Mouse (Mus musculus): Measurements from ENCODE around the gene Slc24a3. TPM values are rescaled to one million over a fixed set of nuclear protein-coding genes. Genes with fewer than 3 reads are reported as not detected.

Slc24a3 gene
- polyA plus RNA-seq, 1 experiment, result not detected

GRCm38 (mm10) chr2:145324477-145324876 is 156.9 kb downstream of the Slc24a3 start:
- no peak overlapping the region for H3K4me3 ChIP-seq (ENCODE audit: insufficient read depth, low read depth, low read length)

GRCm38 (mm10) chr2:145325852-145326251 is 158.3 kb downstream of the Slc24a3 start:
- Histone ChIP-seq H3K27ac (ENCODE audit: insufficient read depth, low read depth, low read length) (no peak overlapping the region), H3K4me3 (ENCODE audit: insufficient read depth, low read depth, low read length) (no peak overlapping the region), H3K4me1 (ENCODE audit: control insufficient read depth, insufficient read depth, low read length) (no peaks in the 10 kb centered on the region)
- TF ChIP-seq POLR2A (IDR thresholded peaks at IDR 0.05; ENCODE audit: insufficient read depth, low read depth, low read length), result no peak
- no peak for TF ChIP-seq CTCF (IDR thresholded peaks at IDR 0.05; ENCODE audit: insufficient read depth, low read depth, low read length)
- 67% methylated on average over 4 of the region's 4 CpGs for WGBS

More at GRCm38 (mm10) chr2:145324477-145324876, 156.9 kb downstream of the Slc24a3 start:
- 89% methylated on average over 3 of the region's 3 CpGs for WGBS
- H3K27ac ChIP-seq (ENCODE audit: insufficient read depth, low read depth, low read length), result no peak overlapping the region
- H3K4me1 ChIP-seq (ENCODE audit: control insufficient read depth, insufficient read depth, low read length), result no peaks in the 10 kb centered on the region
- TF ChIP-seq CTCF (IDR thresholded peaks at IDR 0.05; ENCODE audit: insufficient read depth, low read depth, low read length), result no peak

- TF ChIP-seq POLR2A (IDR thresholded peaks at IDR 0.05; ENCODE audit: insufficient read depth, low read depth, low read length) (no peak), CTCF (IDR thresholded peaks at IDR 0.05; ENCODE audit: insufficient read depth, low read depth, low read length) (no peak)
- WGBS, result 91% methylated on average over 2 of the region's 2 CpGs
- Histone ChIP-seq H3K27ac (ENCODE audit: insufficient read depth, low read depth, low read length) (no peak overlapping the region), H3K4me1 (ENCODE audit: control insufficient read depth, insufficient read depth, low read length) (no peaks in the 10 kb centered on the region), H3K4me3 (ENCODE audit: insufficient read depth, low read depth, low read length) (no peak overlapping the region)
These were observed 159.0 kb downstream of the Slc24a3 start for GRCm38 (mm10) chr2:145326544-145326943.

- Histone ChIP-seq H3K4me3 (ENCODE audit: insufficient read depth, low read depth, low read length) (no peak overlapping the region), H3K27ac (ENCODE audit: insufficient read depth, low read depth, low read length) (no peak overlapping the region), H3K4me1 (ENCODE audit: control insufficient read depth, insufficient read depth, low read length) (no peaks in the 10 kb centered on the region)
- 59% methylated on average over 8 of the region's 8 CpGs for WGBS
- TF ChIP-seq POLR2A (IDR thresholded peaks at IDR 0.05; ENCODE audit: insufficient read depth, low read depth, low read length) (no peak), CTCF (IDR thresholded peaks at IDR 0.05; ENCODE audit: insufficient read depth, low read depth, low read length) (no peak)
These were observed 162.2 kb downstream of the Slc24a3 start for GRCm38 (mm10) chr2:145329756-145330155.

- no peak overlapping the region for H3K4me3 ChIP-seq (ENCODE audit: insufficient read depth, low read depth, low read length)
- no peak overlapping the region for H3K27ac ChIP-seq (ENCODE audit: insufficient read depth, low read depth, low read length)
- no peak for TF ChIP-seq CTCF (IDR thresholded peaks at IDR 0.05; ENCODE audit: insufficient read depth, low read depth, low read length)
- no peak for TF ChIP-seq POLR2A (IDR thresholded peaks at IDR 0.05; ENCODE audit: insufficient read depth, low read depth, low read length)
- H3K4me1 ChIP-seq (ENCODE audit: control insufficient read depth, insufficient read depth, low read length), result no peaks in the 10 kb centered on the region
- 86% methylated on average over 1 of the region's 1 CpGs for WGBS
These were observed 164.0 kb downstream of the Slc24a3 start for GRCm38 (mm10) chr2:145331525-145331924.

- no peaks in the 10 kb centered on the region for H3K4me1 ChIP-seq (ENCODE audit: control insufficient read depth, insufficient read depth, low read length)
- H3K4me3 ChIP-seq (ENCODE audit: insufficient read depth, low read depth, low read length), result no peak overlapping the region
- TF ChIP-seq POLR2A (IDR thresholded peaks at IDR 0.05; ENCODE audit: insufficient read depth, low read depth, low read length), result no peak
- no peak for TF ChIP-seq CTCF (IDR thresholded peaks at IDR 0.05; ENCODE audit: insufficient read depth, low read depth, low read length)
- H3K27ac ChIP-seq (ENCODE audit: insufficient read depth, low read depth, low read length), result no peak overlapping the region
These were observed 165.9 kb downstream of the Slc24a3 start for GRCm38 (mm10) chr2:145333466-145333865.

GRCm38 (mm10) chr2:145336406-145336805 is 168.9 kb downstream of the Slc24a3 start:
- TF ChIP-seq CTCF (IDR thresholded peaks at IDR 0.05; ENCODE audit: insufficient read depth, low read depth, low read length) (no peak), POLR2A (IDR thresholded peaks at IDR 0.05; ENCODE audit: insufficient read depth, low read depth, low read length) (no peak)
- H3K4me3 ChIP-seq (ENCODE audit: insufficient read depth, low read depth, low read length), result no peak overlapping the region
- no peaks in the 10 kb centered on the region for H3K4me1 ChIP-seq (ENCODE audit: control insufficient read depth, insufficient read depth, low read length)
- H3K27ac ChIP-seq (ENCODE audit: insufficient read depth, low read depth, low read length), result no peak overlapping the region

GRCm38 (mm10) chr2:145340816-145341215 is 173.3 kb downstream of the Slc24a3 start:
- no peak overlapping the region for H3K4me3 ChIP-seq (ENCODE audit: insufficient read depth, low read depth, low read length)
- no peak for TF ChIP-seq POLR2A (IDR thresholded peaks at IDR 0.05; ENCODE audit: insufficient read depth, low read depth, low read length)
- TF ChIP-seq CTCF (IDR thresholded peaks at IDR 0.05; ENCODE audit: insufficient read depth, low read depth, low read length), result no peak
- H3K27ac ChIP-seq (ENCODE audit: insufficient read depth, low read depth, low read length), result no peak overlapping the region
- no peaks in the 10 kb centered on the region for H3K4me1 ChIP-seq (ENCODE audit: control insufficient read depth, insufficient read depth, low read length)
- WGBS, result 80% methylated on average over 2 of the region's 2 CpGs

GRCm38 (mm10) chr2:145342956-145343355 is 175.4 kb downstream of the Slc24a3 start:
- no peak for TF ChIP-seq CTCF (IDR thresholded peaks at IDR 0.05; ENCODE audit: insufficient read depth, low read depth, low read length)
- TF ChIP-seq POLR2A (IDR thresholded peaks at IDR 0.05; ENCODE audit: insufficient read depth, low read depth, low read length), result no peak
- WGBS, result 63% methylated on average over 4 of the region's 4 CpGs
- Histone ChIP-seq H3K4me1 (ENCODE audit: control insufficient read depth, insufficient read depth, low read length) (no peaks in the 10 kb centered on the region), H3K4me3 (ENCODE audit: insufficient read depth, low read depth, low read length) (no peak overlapping the region), H3K27ac (ENCODE audit: insufficient read depth, low read depth, low read length) (no peak overlapping the region)

GRCm38 (mm10) chr2:145344521-145344920 is 177.0 kb downstream of the Slc24a3 start:
- TF ChIP-seq CTCF (IDR thresholded peaks at IDR 0.05; ENCODE audit: insufficient read depth, low read depth, low read length) (no peak), POLR2A (IDR thresholded peaks at IDR 0.05; ENCODE audit: insufficient read depth, low read depth, low read length) (no peak)
- 94% methylated on average over 1 of the region's 1 CpGs for WGBS
- Histone ChIP-seq H3K4me1 (ENCODE audit: control insufficient read depth, insufficient read depth, low read length) (no peaks in the 10 kb centered on the region), H3K4me3 (ENCODE audit: insufficient read depth, low read depth, low read length) (no peak overlapping the region), H3K27ac (ENCODE audit: insufficient read depth, low read depth, low read length) (no peak overlapping the region)
